Mouse (Mus musculus) frontal cortex, postnatal 25 days (tissue): ENCODE results near the gene Fam219b.

Experiments
- DNase-seq, 2 experiments: peaks; one replicate each; pipeline ENCODE4 v3.0.0; 2022; ENCODE audit warnings: low spot score in 2 of 2

The Fam219b gene

DNA sequence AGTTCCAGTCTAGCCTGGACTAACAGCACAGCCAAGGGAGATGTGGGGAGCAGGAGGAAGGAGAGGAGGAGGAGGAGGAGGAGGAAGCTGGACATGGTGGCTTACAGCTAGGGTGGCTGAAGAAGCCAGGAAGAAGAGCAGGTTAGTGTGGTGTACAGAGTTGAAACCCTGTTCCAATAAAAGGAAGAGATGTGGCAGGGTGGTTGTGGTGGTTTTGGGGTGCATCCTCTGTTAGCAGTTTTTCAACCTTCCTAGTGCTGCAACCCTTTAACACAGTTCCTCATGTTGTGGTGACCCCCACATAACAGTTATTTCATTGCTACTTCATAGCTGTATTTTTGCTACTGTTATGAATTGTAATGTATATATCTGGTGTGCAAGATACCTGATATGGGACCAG lies 12.9 kb upstream of the Fam219b start:
- DNase-seq, result no peak

GRCm38 (mm10) chr9:57525516-57525915 lies 11.8 kb upstream of the Fam219b start:
- DNase-seq, result no peak

DNA sequence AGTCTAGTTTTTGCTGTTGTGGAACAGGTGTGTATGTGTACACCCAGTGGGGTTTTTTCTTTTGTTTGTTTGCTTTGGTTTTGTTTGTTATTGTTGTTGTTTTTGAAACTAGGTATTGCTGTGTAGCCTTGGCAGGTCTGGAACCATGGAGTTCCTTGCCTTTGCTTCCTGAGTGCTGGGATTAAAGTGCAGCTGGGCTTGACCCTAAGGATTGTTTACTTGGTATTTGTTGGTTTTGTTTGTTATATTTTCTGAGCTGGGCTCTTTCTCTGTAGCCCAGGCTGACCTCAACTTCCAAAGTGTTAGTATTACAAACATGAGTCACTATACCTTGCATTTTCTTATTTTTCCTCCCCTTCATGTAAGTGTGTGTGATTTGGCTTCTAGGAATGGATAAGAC lies 10.9 kb upstream of the Fam219b start:
- DNase-seq, result no peak

DNA sequence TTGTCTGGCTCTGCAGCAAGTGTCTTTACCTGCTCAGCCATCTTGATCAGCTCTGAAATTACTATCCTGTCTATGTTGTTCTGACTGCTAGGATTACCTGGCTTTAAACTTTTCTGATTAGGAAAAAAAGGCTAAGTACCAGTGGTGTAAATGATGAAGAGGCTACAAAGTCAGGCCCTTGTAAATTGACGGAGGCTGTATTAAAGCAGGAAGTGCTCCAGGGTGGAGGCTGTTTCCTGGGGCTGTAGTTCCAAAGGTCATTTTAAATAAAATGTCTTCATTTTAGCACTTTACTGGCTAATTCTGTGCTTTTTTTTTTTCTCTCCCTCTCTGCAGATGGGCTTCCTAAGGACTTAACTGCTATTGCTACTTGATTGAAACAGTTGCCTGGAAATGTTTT lies 5.4 kb upstream of the Fam219b start:
- DNase-seq, result no peak

GRCm38 (mm10) chr9:57536362-57536761 lies 966 bp upstream of the Fam219b start:
- DNase-seq, result no peak

- DNase-seq, result no peak
Measured at GRCm38 (mm10) chr9:57537728-57538181, 427 bp downstream of the Fam219b start.

- no peak for DNase-seq
Measured at GRCm38 (mm10) chr9:57539550-57539949, 2.2 kb downstream of the Fam219b start.

GRCm38 (mm10) chr9:57541312-57541711 lies 4.0 kb downstream of the Fam219b start:
- no peak for DNase-seq

DNA sequence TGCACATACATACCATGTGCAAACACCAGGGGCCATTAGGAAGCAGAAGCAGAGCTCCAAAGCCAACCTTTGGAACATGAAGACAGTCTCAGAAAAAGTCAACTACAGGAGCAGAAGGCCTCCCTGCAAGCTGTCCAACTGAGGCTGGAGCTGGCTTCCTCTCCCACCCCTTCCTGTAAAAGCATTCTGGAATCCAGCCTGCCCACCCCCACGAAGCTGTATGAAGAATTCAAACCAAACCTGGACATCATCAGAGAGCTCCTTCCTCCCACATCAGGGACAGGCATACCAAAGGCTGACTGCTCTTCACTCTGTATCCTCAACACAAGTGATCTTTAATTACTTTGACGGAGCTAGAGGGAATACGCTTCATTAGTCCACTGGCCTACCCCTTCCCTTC lies 6.6 kb downstream of the Fam219b start:
- DNase-seq, result no peak

DNA sequence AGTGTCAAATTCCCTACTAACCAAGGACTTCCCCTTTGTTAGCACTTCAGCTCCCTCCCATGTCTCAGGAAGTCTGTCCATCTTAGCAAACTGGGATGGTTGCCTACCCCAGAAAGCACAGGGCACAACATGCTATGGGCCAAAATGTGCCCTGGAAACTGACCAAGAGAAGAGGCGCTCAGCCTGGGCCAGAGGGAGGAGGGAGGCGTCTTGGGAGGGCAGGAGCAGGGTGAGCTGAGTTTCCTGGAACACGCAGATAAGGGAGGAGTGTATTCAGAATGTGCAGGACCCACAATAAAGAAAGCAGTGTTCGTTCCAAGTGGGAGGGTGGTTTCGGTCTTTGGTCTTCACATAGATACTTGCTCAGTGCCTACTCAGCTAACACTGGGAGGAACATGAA lies 10.0 kb downstream of the Fam219b start:
- DNase-seq, result no peak

DNA sequence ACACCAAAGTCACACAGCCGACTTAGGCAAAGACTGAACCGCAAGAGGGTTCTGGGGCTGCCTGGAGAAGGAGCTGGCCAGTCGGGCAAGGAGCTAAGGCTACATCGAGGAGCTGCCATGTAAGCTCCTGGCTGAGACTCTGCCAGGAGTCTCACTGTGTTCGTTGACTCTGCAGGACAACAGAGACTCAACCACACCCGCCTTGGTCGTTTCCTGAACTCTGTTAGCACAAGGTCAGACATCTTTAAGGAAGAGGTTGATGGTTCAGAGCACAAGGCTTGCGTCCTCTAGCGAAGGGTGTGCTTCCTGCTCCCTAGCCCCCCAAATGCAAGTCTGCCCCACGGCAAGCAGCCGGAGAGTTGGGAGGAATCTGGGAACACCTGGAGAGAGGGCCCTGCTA lies 10.5 kb downstream of the Fam219b start:
- DNase-seq, result no peak

DNA sequence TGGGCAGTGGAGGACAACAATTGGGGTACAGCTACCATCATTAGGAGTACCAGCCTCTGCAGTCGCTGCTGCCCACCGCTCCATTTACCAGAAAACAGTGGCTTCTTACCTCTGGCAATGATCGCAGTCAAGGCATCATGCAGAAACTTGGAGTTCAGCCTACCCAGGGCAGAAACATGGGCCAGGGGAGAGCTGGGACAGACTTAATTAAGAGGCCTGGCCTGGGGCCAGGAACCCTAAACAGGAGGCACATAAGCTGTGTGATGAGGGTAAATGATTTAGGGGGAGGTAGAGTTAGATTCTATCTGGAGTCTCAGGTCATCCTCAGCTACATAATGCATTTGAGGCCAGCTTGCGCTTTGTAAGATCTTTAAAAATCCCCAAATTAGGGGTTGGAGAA lies 11.9 kb downstream of the Fam219b start:
- no peak for DNase-seq

GRCm38 (mm10) chr9:57550126-57550862 lies 13.0 kb downstream of the Fam219b start:
- no peak for DNase-seq

GRCm38 (mm10) chr9:57552139-57552887 lies 15.0 kb downstream of the Fam219b start, which contains the start of gene Mpi:
Gene Mpi, minus strand, starts transcription at chr9:57552763.
- peak; percentile 60 to 62 for DNase-seq

DNA sequence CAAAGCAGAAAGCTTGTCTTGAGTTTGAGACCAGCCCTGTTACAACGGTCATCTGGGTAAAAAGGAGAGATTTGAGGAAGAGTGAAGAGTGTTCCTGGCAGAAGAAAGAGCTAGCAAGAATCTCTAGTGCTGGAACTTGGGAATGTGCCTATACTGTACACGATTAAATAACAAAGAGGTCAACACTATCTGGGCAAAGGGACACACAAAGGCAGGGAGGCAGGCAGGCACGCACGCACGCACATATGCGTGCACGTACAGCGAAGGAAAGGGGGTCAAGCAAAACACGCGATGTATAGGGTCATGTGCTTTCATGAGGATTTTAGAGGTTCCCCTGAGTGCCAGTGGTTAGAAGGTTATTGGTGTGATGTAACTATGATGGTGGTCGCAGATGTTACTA lies 15.8 kb downstream of the Fam219b start:
- no peak for DNase-seq

GRCm38 (mm10) chr9:57554753-57555152 lies 17.4 kb downstream of the Fam219b start:
- no peak for DNase-seq

- no peak for DNase-seq
Measured at GRCm38 (mm10) chr9:57557215-57557614, 19.9 kb downstream of the Fam219b start.

GRCm38 (mm10) chr9:57558625-57559024 lies 21.3 kb downstream of the Fam219b start:
- DNase-seq, result no peak

- DNase-seq, result no peak
Measured at GRCm38 (mm10) chr9:57559568-57559967, 22.2 kb downstream of the Fam219b start.

DNA sequence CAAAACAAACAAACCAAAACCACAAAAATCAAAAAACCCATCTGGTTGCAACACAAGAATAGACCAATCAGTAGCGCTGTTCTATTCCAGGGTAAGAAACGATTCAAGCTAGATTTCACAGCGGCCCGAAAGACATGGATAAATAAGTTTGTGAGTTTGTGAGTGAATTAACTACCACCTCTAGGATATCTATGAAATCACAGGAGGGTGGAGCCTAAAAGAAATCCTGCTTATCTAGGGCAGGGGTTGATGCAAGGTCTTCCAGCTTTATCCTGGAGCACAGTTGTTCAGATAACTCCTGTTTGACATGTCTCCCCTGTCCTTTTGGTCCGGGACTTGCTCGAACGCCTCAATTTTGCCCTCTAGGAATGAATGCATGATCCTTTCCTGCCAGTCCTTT lies 22.9 kb downstream of the Fam219b start:
- DNase-seq, result no peak

- DNase-seq, result peak; percentile 91 to 92
Measured at GRCm38 (mm10) chr9:57560861-57561710, 23.8 kb downstream of the Fam219b start, which contains the start of gene Scamp2. Gene Scamp2, plus strand, starts transcription at chr9:57560943.

GRCm38 (mm10) chr9:57561711-57562099 lies 24.4 kb downstream of the Fam219b start:
- no peak for DNase-seq
